Mouse (Mus musculus): ENCODE measurements at regions not wholly inside any gene's neighbourhood (a gene's known extent, or its start where the extent isn't known, plus 50 kb on each side); places are given as distances from the start of the nearest gene placed in this dataset.

DNA sequence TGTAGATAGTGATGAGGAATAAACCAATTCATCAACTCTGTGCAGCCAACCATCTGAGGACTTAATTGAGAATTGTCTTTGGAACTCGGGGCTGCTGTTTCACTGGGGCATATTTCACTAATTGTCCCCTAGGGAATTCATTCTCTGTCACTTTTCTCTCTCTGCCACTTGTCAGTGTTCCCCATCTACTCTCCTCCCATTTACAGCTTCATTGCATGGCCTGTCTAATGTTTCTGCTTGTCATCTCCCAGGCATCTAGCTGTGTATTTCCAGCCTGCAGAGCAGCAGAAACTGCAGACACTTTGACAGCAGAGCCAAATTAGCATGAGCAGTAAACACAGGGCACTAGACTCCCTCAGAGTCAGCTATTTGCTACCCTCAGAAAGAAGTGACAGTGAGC lies 1105.2 kb downstream of the Ntrk3 start:
- no peak for DNase-seq (ENCODE audit: low spot score in 2 of 2)

GRCm38 (mm10) chr7:77623491-77623890 lies 1114.3 kb downstream of the Ntrk3 start:
- DNase-seq (ENCODE audit: low spot score in 2 of 2) = no peak

- no peak for DNase-seq (ENCODE audit: low spot score in 2 of 2)
Observed at GRCm38 (mm10) chr7:77622934-77623333, 1114.9 kb downstream of the Ntrk3 start.

DNA sequence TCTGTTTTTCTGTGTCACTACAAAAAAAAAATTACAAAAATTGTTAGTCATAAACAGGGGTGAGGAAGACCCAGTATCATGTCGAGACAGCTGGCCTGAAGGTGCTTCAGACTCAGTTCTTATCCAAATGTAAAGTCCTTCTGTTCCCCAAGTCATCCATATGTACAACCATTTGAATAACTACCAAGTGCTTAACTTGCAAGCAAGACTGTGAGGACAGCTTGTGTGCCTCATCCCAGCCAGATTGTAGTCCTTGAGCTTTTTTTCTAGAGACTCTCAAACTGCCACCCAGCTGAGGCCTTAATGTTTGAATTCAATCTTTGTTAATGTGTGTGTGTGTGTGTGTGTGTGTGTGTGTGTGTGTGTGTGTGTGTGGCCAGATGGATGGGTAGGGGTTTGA lies 1164.9 kb downstream of the Ntrk3 start:
- DNase-seq (ENCODE audit: low spot score in 2 of 2) = no peak

GRCm38 (mm10) chr7:77559095-77559494 lies 1178.7 kb downstream of the Ntrk3 start:
- no peak for DNase-seq (ENCODE audit: low spot score in 2 of 2)

GRCm38 (mm10) chr7:77558536-77558935 lies 1179.3 kb downstream of the Ntrk3 start:
- no peak for DNase-seq (ENCODE audit: low spot score in 2 of 2)

GRCm38 (mm10) chr7:77536890-77537289 lies 1200.9 kb downstream of the Ntrk3 start:
- no peak for DNase-seq (ENCODE audit: low spot score in 2 of 2)

- DNase-seq (ENCODE audit: low spot score in 2 of 2) = no peak
Observed at GRCm38 (mm10) chr7:77527906-77528305, 1209.9 kb downstream of the Ntrk3 start.

DNA sequence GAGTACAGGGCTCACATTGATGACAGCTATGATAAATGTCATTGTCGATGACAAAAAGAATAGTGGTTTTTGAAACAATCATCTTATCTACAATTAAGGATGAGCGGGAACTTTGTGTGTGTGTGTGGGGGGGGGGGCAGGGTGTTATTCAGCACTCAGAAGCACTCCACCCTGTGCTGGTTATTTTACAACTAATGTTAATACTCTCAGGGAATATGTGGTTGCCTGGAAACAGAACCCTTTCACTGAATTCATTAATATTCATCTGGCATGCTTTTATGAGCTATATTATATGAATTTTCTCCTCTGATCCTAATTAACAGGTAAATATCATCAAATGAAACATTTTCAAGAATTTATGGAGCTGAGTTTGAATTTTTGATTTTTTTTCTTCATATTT lies 1228.2 kb downstream of the Ntrk3 start:
- no peak for DNase-seq (ENCODE audit: low spot score in 2 of 2)

DNA sequence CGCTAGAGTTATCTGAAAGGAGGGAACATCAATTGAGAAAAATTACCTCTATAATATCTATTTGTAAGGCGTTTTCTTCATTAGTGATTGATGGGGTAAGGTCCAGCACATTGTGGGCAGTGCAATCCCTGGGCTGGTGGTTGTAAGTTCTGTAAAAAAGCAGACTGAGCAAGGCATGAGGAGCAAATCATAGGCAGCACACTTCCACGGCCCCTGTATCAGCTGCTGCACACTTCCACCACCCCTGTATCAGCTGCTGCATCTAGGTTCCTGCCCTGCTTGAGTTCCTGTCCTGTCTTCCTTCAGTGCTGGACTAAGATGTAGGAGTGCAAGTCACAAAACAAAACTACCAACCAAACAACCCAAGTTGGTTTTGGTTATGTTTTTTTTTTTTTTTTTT lies 1230.2 kb downstream of the Ntrk3 start:
- DNase-seq (ENCODE audit: low spot score in 2 of 2) = no peak

GRCm38 (mm10) chr7:77502608-77503007 lies 1235.2 kb downstream of the Ntrk3 start:
- DNase-seq (ENCODE audit: low spot score in 2 of 2) = no peak

- no peak for DNase-seq (ENCODE audit: low spot score in 2 of 2)
Observed at GRCm38 (mm10) chr7:77495066-77495465, 1242.7 kb downstream of the Ntrk3 start.

DNA sequence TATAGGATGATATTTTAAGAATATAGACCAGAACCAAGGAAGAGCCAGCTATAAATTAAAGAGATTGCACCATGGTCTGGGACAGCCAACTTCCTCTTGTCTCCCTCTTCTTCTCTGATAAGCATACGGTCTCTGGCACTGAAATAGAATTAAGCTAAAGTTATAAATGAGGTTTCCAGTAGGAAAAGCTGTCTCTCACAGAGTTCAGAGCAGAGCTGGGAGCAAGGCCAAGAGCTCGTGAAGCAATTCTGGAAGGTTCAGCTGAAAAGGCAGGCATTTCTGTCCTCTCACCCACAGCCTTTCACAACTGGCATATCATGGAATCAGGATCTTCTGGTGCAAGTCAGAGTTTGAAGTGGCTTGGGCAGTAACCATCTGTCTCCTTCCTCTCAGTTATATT lies 1247.8 kb downstream of the Agbl1 start:
- DNase-seq (ENCODE audit: low spot score in 2 of 2) = no peak

DNA sequence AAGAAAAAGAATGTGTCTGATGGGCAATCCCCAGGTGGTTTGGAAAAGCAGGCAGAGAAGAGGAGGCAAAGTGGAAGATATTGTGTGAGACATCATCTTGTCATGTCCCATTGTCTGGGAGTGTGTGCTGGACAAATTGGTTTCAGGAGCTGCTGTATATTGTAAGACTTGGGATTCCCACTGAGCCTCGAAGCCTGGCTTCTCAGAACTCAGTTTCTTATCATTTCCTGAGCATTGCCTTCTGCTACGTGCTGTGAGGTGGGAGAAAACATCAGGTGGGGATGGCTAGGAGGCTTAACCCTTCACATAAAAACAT lies 1216.3 kb downstream of the Agbl1 start:
- DNase-seq (ENCODE audit: low spot score in 2 of 2) = no peak

GRCm38 (mm10) chr7:77445352-77446051 lies 1215.8 kb downstream of the Agbl1 start:
- no peak for DNase-seq (ENCODE audit: low spot score in 2 of 2)

DNA sequence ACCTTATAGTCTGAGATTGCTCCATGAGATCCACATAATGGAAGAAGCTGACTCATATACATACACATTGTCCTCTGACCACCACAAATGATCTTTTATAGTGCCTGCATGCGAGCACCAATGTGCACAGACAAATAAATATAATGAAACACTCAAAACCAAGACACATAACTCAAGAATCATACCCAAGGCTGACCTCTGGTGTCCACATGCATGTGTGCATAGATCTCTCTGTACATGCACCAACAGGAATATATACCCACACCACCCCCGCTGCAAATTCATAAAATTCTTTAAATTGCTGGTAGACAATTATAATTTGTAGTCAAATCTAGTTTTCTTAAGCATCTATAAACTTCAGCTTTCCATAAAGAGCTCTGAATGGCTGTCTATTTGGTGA lies 1211.9 kb downstream of the Agbl1 start:
- DNase-seq (ENCODE audit: low spot score in 2 of 2) = peak in 1 of 2 experiments; percentile 4

DNA sequence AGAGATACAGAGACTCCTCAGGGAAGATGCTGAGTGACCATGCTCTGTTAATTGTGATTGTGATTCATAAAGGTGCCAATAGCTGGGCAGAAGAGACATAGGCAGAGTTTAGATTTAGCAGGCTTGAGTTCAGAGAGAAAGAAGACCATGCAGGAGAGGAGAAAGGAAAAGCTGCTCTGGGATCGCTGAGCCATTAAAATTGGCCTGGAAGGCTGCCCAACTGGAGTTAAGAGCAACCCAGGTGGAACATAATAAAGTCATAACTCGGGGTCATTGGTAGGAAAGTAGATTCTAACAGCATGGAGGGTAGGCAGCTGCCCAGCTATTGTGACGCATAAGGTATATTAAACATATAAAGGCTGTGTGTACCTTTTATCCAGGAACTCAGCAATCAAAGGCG lies 1183.9 kb downstream of the Agbl1 start:
- no peak for DNase-seq (ENCODE audit: low spot score in 2 of 2)
